Mouse (Mus musculus): ENCODE results near the gene Hspbp1. TPM values are rescaled to one million over a fixed set of nuclear protein-coding genes. Genes with fewer than 3 reads are reported as not detected.

The Hspbp1 gene
- total RNA-seq, 2 experiments from 2014 or later, result 102 to 108 TPM

Other genes starting within 250 kb of the Hspbp1 start
- gene Rdh13, start 239.4 kb downstream of the Hspbp1 start, total RNA-seq (2021), result 10 to 100 TPM; 27.1 to 29.4 TPM
- 1 to 10 TPM; 3.3 to 5.1 TPM for gene Eps8l1, start 224.4 kb downstream of the Hspbp1 start, total RNA-seq (2021)
- 100 to 1,000 TPM; 117 to 128 TPM for gene Ppp1r12c, start 183.4 kb downstream of the Hspbp1 start, total RNA-seq (2021)
- 1 to 10 TPM; 2.7 to 4.3 TPM for gene Tnnt1, start 168.7 kb downstream of the Hspbp1 start, total RNA-seq (2021)
- gene Tnni3, start 160.8 kb downstream of the Hspbp1 start, total RNA-seq (2021), result under 1 TPM in 1 of 2 experiments, not detected in 1; 0.55 TPM
- gene Dnaaf3, start 152.6 kb downstream of the Hspbp1 start, total RNA-seq (2021), result under 1 TPM; 0.31 to 0.34 TPM
- 100 to 1,000 TPM; 241 to 259 TPM for gene Syt5, start 137.5 kb downstream of the Hspbp1 start, total RNA-seq (2021)
- gene Ptprh, start 81.0 kb downstream of the Hspbp1 start, total RNA-seq (2021), result under 1 TPM; 0.57 to 0.93 TPM
- gene Tmem86b, start 53.6 kb downstream of the Hspbp1 start, total RNA-seq (2021), result 10 to 100 TPM; 10.8 to 10.9 TPM
- 100 to 1,000 TPM; 132 to 135 TPM for gene Ppp6r1, start 26.0 kb downstream of the Hspbp1 start, total RNA-seq (2021)
- gene Brsk1, start 5.5 kb upstream of the Hspbp1 start, total RNA-seq (2021), result 100 to 1,000 TPM; 330 to 331 TPM
- under 1 TPM in 1 of 2 experiments, not detected in 1; 0.21 TPM for gene Tmem150b, start 40.2 kb upstream of the Hspbp1 start, total RNA-seq (2021)
- 10 to 100 TPM; 37.1 to 43.3 TPM for gene Kmt5c, start 55.0 kb upstream of the Hspbp1 start, total RNA-seq (2021)
- 1 to 10 TPM; 5.1 to 5.7 TPM for gene Cox6b2, start 68.0 kb upstream of the Hspbp1 start, total RNA-seq (2021)
- not detected for gene Fam71e2, start 86.2 kb upstream of the Hspbp1 start, total RNA-seq (2021)
- under 1 TPM; 0.18 to 0.55 TPM for gene Il11, start 97.8 kb upstream of the Hspbp1 start, total RNA-seq (2021)
- not detected for gene Tmem190, start 97.9 kb upstream of the Hspbp1 start, total RNA-seq (2021)
- 1 to 10 TPM; 2.7 to 4.4 TPM for gene Tmem238, start 104.6 kb upstream of the Hspbp1 start, total RNA-seq (2021)
- gene Rpl28, start 107.8 kb upstream of the Hspbp1 start, total RNA-seq (2021), result 100 to 1,000 TPM; 480 to 489 TPM
- 100 to 1,000 TPM; 115 to 145 TPM for gene Ube2s, start 127.5 kb upstream of the Hspbp1 start, total RNA-seq (2021)
- 100 to 1,000 TPM; 116 to 133 TPM for gene Shisa7, start 159.6 kb upstream of the Hspbp1 start, total RNA-seq (2021)
- gene Isoc2b, start 185.2 kb upstream of the Hspbp1 start, total RNA-seq (2021), result 1 to 10 TPM; 4.6 to 5.0 TPM
- gene Isoc2a, start 192.1 kb upstream of the Hspbp1 start, total RNA-seq (2021), result 1 to 10 TPM; 7.5 to 8.6 TPM
- under 1 TPM; 0.29 to 0.34 TPM for gene Gm36210, start 221.4 kb upstream of the Hspbp1 start, total RNA-seq (2021)
- gene Zfp628, start 230.1 kb upstream of the Hspbp1 start, total RNA-seq (2021), result 10 to 100 TPM; 14.5 to 16.3 TPM
- gene Nat14, start 237.0 kb upstream of the Hspbp1 start, total RNA-seq (2021), result 10 to 100 TPM; 86.6 to 92.4 TPM
- gene Ssc5d, start 240.7 kb upstream of the Hspbp1 start, total RNA-seq (2021), result 1 to 10 TPM; 2.3 to 2.9 TPM

All from left cerebral cortex, postnatal 14 days (tissue).